Mouse (Mus musculus) cerebellum, adult 2 months (tissue): ENCODE results near the gene Pde1c. TPM values are rescaled to one million over a fixed set of nuclear protein-coding genes. Genes with fewer than 3 reads are reported as not detected.
A peak's percentile ranks its signal among the peaks of the same experiment; 100 is the strongest.

Experiments
- DNase-seq, 2 experiments: peaks; one replicate each; pipeline ENCODE4 v3.0.0; 2021
- H3K27ac ChIP-seq: fragments of 200-500 bp; 2 replicates; pipeline ENCODE4 v1.5.1; 2012; ENCODE audit warnings: low read length, control low read depth, inconsistent platforms; ENCODE audit not compliant: insufficient read depth
- H3K27me3 ChIP-seq: fragments of 200-500 bp; 2 replicates; pipeline ENCODE4 v1.6.1; 2012; ENCODE audit warnings: inconsistent platforms, mild to moderate bottlenecking, low read length, moderate library complexity; ENCODE audit not compliant: control insufficient read depth, insufficient read depth
- H3K4me1 ChIP-seq: fragments of 200-500 bp; 2 replicates; pipeline ENCODE4 v1.6.1; 2011; ENCODE audit warnings: low read length; ENCODE audit not compliant: control insufficient read depth, insufficient read depth
- H3K4me3 ChIP-seq: fragments of 200-500 bp; replicated peaks from 2 replicates; pipeline ENCODE3; 2011; ENCODE audit warnings: mild to moderate bottlenecking, low read depth, low read length, control low read depth; ENCODE audit not compliant: insufficient read depth
- CTCF ChIP-seq: fragments of 200-500 bp; IDR thresholded peaks from 2 replicates; pipeline ENCODE4 v1.5.1; 2011; ENCODE audit warnings: low read depth, mild to moderate bottlenecking, control low read depth, low read length, moderate library complexity, borderline replicate concordance; ENCODE audit not compliant: insufficient read depth
- POLR2A ChIP-seq: fragments of 200-500 bp; IDR thresholded peaks from 2 replicates; pipeline ENCODE4 v1.6.1; 2011; ENCODE audit warnings: low read length, control low read depth, borderline replicate concordance; ENCODE audit not compliant: insufficient read depth
- WGBS: fragments of 180-500 bp; shearing (Covaris S2); methylation state at CpG from one replicate; pipeline ENCODE4 v1.1.7; 2018; 5-methylcytosine and 5-hydroxymethylcytosine counted together
- polyA plus RNA-seq: library from polyadenylated mRNA; depleted of rRNA; stranded (reverse); fragments of >200 nt; gene quantifications from 2 replicates; pipeline ENCODE4 v1.2.3, GENCODE M21; 2012

The Pde1c gene
- polyA plus RNA-seq, 1 experiment, result 29.9 TPM

DNA sequence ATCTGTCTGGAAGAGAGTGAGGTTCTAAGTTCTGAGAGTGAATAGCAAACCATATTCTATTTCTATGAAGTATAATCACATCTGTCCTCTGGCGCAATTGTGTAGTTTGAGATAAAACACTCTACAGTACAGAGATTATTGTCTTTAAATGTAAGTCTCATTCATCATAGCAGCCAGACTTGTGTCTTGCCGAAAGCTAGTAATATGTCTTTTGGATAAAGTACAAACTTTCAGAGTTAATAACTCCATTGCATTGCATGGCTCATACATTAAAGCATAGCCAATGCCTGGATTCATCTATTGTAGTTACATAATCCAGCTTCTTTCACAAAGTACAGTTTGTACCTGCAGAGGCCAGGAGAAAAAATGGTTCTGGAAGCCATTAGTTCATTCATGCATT is 262.8 kb downstream of the Pde1c start:
- Histone ChIP-seq H3K4me1 (peaks cover 5% of the 10 kb centered on the region; the same call in 1 of the 2 replicates), H3K4me3 (no peak overlapping the region), H3K27me3 (no peaks in the 10 kb centered on the region), H3K27ac (no peak overlapping the region)
- 97% methylated on average over 2 of the region's 2 CpGs for WGBS
- TF ChIP-seq POLR2A, result no peak
- no peak for TF ChIP-seq CTCF
- DNase-seq, result no peak

DNA sequence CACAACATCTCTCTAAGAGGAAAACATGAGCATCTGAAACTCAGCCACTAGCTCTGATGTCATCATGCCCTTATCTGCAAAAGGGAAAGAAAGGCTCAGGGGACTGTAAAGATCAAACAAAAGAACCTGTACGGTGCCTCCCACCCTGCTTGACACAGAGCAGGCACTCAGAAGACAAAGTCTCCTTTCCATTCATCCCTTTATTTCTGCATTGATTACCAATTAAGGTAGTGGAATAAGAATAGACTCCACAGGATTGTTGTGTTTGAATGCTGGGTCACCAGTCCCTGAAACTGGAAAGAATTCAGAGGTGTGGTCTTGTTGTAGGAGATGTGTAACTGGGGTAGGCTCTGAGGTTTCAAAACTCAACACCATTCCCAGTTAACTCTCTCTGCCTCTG is 276.7 kb downstream of the Pde1c start:
- DNase-seq, result no peak
- H3K27ac ChIP-seq, result no peak overlapping the region
- peaks cover 3% of the 10 kb centered on the region for H3K4me1 ChIP-seq
- H3K27me3 ChIP-seq, result no peaks in the 10 kb centered on the region
- 88% methylated on average over 1 of the region's 1 CpGs for WGBS
- H3K4me3 ChIP-seq, result no peak overlapping the region
- TF ChIP-seq POLR2A, result no peak
- TF ChIP-seq CTCF, result no peak

DNA sequence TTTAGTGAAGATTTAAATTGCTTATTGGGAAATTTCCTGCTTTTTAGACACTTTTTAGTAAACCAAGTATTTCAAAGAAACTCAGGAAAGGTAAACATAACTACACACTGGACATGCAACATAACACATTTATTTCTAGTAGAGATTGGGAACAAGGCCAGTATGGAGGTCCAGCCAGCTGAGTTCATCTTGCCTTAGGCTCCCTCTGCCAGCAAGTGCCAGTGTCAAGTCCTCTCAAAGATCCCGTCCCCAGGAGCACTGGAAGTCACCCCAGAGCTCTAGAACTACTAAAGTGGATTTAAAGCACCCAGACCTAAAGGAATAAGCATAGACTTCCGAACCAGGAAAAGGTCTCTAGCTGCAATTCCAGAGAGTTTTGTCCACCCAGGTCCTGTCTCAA is 279.6 kb downstream of the Pde1c start:
- 43% methylated on average over 2 of the region's 2 CpGs for WGBS

DNA sequence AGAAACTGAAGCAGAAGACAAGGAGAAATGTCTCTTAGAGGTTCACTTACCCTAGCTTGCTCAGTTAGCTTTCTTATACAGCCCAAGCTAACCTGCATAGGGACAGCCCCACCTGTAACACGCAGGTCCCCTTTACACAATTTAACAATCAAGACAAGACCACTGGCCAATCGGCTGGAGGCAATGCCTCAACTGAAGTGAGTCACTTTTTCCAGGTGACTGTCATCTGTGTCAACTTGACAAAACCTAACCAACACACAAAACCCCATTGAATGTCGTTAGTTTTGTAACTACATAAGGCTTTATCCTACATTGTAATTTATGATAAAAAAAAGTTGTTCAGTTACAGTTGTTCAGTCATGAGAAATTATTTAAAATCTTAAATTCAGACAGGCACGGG is 284.1 kb downstream of the Pde1c start:
- no peak for DNase-seq
- WGBS, result 92% methylated on average over 4 of the region's 4 CpGs
- H3K4me3 ChIP-seq, result no peak overlapping the region

More for the DNA sequence above, 279.6 kb downstream of the Pde1c start:
- DNase-seq, result peak in 1 of 2 experiments; percentile 56
- Histone ChIP-seq H3K4me3 (no peak overlapping the region), H3K4me1 (peaks cover 3% of the 10 kb centered on the region), H3K27ac (no peak overlapping the region), H3K27me3 (no peaks in the 10 kb centered on the region)
- no peak for TF ChIP-seq CTCF
- TF ChIP-seq POLR2A, result no peak

DNA sequence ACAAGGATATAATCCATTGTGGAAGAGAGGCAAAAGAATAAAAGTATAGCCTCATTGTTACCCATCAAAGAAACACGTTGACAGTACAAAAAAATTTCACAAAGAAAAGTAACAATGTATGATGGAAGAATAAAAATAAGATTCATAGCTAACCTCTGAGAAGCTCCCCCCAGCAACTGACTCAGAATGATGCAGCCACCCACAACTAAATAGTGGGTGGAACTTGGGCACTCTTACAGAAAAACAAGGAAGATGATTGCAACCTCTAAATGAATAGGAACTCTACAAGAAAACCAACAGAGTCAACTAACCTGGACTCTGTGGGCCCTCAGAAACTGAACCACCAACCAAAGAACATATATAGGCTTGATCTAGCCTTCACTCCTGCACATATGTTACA is 293.4 kb downstream of the Pde1c start:
- Histone ChIP-seq H3K4me3 (no peak overlapping the region), H3K27me3 (no peaks in the 10 kb centered on the region), H3K27ac (no peak overlapping the region), H3K4me1 (no peaks in the 10 kb centered on the region)
- WGBS, result 82% methylated on average over 1 of the region's 1 CpGs
- no peak for DNase-seq
- TF ChIP-seq CTCF (no peak), POLR2A (no peak)

More for the DNA sequence above, 284.1 kb downstream of the Pde1c start:
- H3K27ac ChIP-seq, result no peak overlapping the region
- no peaks in the 10 kb centered on the region for H3K27me3 ChIP-seq
- TF ChIP-seq CTCF (no peak), POLR2A (no peak)
- H3K4me1 ChIP-seq, result no peaks in the 10 kb centered on the region; the same call in 1 of the 2 replicates

DNA sequence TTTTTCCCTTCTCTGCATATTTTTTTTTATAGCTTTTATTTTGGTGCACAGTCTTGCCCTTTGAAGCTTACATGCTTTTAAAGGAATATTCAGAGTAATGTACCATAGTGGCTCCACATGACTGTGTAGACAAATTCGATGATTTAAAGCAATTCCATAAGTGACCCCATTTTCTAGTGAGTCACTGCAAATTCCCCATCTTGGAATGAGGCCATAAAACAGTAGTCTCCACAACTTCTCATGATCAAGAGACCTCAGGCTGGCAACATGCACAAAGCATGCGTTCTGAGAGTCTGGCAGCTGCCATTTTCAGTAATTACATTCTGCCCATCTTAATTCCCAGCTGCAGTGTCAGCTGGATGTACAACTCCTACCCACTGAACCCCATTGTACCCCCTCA is 297.2 kb downstream of the Pde1c start:
- Histone ChIP-seq H3K27me3 (no peaks in the 10 kb centered on the region), H3K4me3 (no peak overlapping the region), H3K4me1 (no peaks in the 10 kb centered on the region), H3K27ac (no peak overlapping the region)
- DNase-seq, result peak in 1 of 2 experiments; percentile 30
- 26% methylated on average over 2 of the region's 2 CpGs for WGBS
- TF ChIP-seq POLR2A (no peak), CTCF (no peak)

DNA sequence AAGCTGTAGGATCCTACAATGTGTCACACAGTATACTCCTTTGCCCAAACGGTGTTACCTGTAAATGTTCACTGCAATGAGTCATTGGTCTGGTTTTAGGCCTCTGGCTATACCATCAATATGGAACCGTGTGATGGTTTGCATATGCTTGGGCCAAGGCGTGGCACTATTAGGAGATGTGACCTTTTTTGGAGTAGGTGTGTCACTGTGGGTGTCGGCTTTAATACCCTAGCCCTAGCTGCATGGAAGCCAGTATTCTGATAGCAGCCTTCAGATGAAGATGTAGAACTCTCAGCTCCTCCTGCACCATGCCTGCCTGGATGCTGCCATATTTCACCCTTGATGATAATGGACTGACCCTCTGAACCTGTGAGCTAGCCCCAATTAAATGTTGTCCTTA is 304.4 kb downstream of the Pde1c start:
- no peaks in the 10 kb centered on the region for H3K27me3 ChIP-seq
- no peak overlapping the region for H3K4me3 ChIP-seq
- no peak for DNase-seq
- 96% methylated on average over 4 of the region's 4 CpGs for WGBS
- H3K27ac ChIP-seq, result no peak overlapping the region
- H3K4me1 ChIP-seq, result peaks cover 4% of the 10 kb centered on the region; the same call in 1 of the 2 replicates
- TF ChIP-seq CTCF, result no peak
- no peak for TF ChIP-seq POLR2A

DNA sequence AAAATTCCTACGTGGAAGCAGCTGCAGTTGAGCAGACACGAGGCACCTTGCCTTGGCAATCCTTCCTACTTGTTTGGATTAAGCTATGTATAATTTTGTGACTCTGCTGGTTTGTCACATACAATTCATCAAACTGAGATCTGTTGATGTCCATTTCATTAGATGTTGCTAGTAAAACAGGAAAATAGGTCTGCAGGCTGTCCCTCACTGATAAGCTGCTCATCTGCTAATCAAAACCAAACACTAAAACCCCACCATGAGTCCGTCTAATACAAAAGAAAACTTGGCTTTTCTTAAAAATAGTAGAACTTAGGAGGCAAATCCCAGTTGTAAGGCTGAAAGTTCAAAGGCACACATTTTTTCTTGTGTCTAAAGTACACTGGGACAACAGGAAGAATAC is 308.8 kb downstream of the Pde1c start:
- Histone ChIP-seq H3K27me3 (no peaks in the 10 kb centered on the region), H3K4me1 (peaks cover 4% of the 10 kb centered on the region; the same call in 1 of the 2 replicates), H3K27ac (no peak overlapping the region), H3K4me3 (no peak overlapping the region)
- TF ChIP-seq CTCF (no peak), POLR2A (no peak)
- no peak for DNase-seq
- 43% methylated on average over 3 of the region's 3 CpGs for WGBS
